Mouse (Mus musculus) v-Abl transformed pro-B cells (cell line): ENCODE measurements around the gene Osgep.
"Not testable (repeated sequence)": the region's sequence is repeated elsewhere in the genome, so short reads cannot be mapped to it uniquely, and the experiment has no call there.

ENCODE experiments used
- in situ Hi-C, 2 experiments: fragments of 400-800 bp; cut with MboI; formaldehyde crosslinking; loops; one replicate each; pipeline ENCODE4 v1.15.1; 2025; ENCODE audit not compliant: unreplicated experiment in 2 of 2

The Osgep gene

GRCm38 (mm10) chr14:50936649-50937048 lies 12.0 kb upstream of the Osgep start:
- in situ Hi-C loops = no loop called here

GRCm38 (mm10) chr14:50931493-50932020 lies 6.9 kb upstream of the Osgep start:
- in situ Hi-C loops = no loop called here

- in situ Hi-C loops = no loop called here
Measured at GRCm38 (mm10) chr14:50930754-50931492, 6.2 kb upstream of the Osgep start, which contains the start of the genes Pip4p1 and Pnp. Gene Pip4p1, minus strand, starts transcription at chr14:50930856. Gene Pnp, plus strand, starts transcription at chr14:50931082.

GRCm38 (mm10) chr14:50930377-50930753 lies 5.7 kb upstream of the Osgep start:
- in situ Hi-C loops = no loop called here

GRCm38 (mm10) chr14:50929951-50930350 lies 5.3 kb upstream of the Osgep start:
- in situ Hi-C loops = loop anchor here (10.0 kb wide), 2 partner anchors 125 to 135 kb away; partner anchors contain the start of genes Ccnb1ip1 (in 1 of the 2) and Parp2 (in 1 of the 2)

- in situ Hi-C loops = loop anchor here (10.0 kb wide), 2 partner anchors 123 to 137 kb away; partner anchors contain the start of genes Ccnb1ip1 (in 1 of the 2) and Parp2 (in 1 of the 2)
Measured at GRCm38 (mm10) chr14:50927366-50927765, 2.7 kb upstream of the Osgep start.

GRCm38 (mm10) chr14:50925111-50925920 lies 623 bp upstream of the Osgep start:
- in situ Hi-C loops = loop anchor here (10.0 kb wide), 2 partner anchors 121 to 139 kb away; partner anchors contain the start of genes Ccnb1ip1 (in 1 of the 2) and Parp2 (in 1 of the 2)

- in situ Hi-C loops = loop anchor here (5.0 to 10.0 kb wide), 4 partner anchors 46 to 141 kb away; partner anchors contain the start of genes Ccnb1ip1 (in 1 of the 2) and Parp2 (in 1 of the 2)
Measured at GRCm38 (mm10) chr14:50923437-50923836, 1.3 kb downstream of the Osgep start.

GRCm38 (mm10) chr14:50911356-50911755 lies 13.3 kb downstream of the Osgep start:
- in situ Hi-C loops = no loop called here

GRCm38 (mm10) chr14:50908126-50908525 lies 16.6 kb downstream of the Osgep start:
- in situ Hi-C loops = no loop called here

- in situ Hi-C loops = not testable (repeated sequence)
Measured at GRCm38 (mm10) chr14:50905327-50905726, 19.4 kb downstream of the Osgep start.

GRCm38 (mm10) chr14:50904828-50905129 lies 19.9 kb downstream of the Osgep start:
- in situ Hi-C loops = no loop called here

- in situ Hi-C loops = no loop called here
Measured at GRCm38 (mm10) chr14:50903973-50904827, 20.5 kb downstream of the Osgep start.

GRCm38 (mm10) chr14:50897992-50898391 lies 26.7 kb downstream of the Osgep start:
- in situ Hi-C loops = not testable (repeated sequence)

- in situ Hi-C loops = no loop called here
Measured at GRCm38 (mm10) chr14:50897374-50897765, 27.3 kb downstream of the Osgep start, which contains the start of gene Klhl33. Gene Klhl33, minus strand, starts transcription at chr14:50897507.

GRCm38 (mm10) chr14:50896747-50897373 lies 27.8 kb downstream of the Osgep start:
- in situ Hi-C loops = no loop called here

GRCm38 (mm10) chr14:50895985-50896746 lies 28.5 kb downstream of the Osgep start:
- in situ Hi-C loops = no loop called here

- in situ Hi-C loops = no loop called here
Measured at GRCm38 (mm10) chr14:50895407-50895806, 29.3 kb downstream of the Osgep start.
